Mouse (Mus musculus): ENCODE measurements around the gene Olfr1509.

GRCm38 (mm10) chr14:52397279-52397678, 45.5 kb upstream of the Olfr1509 start, which contains the start of gene Olfr1511:
- no peak for TF ChIP-seq CTCF (IDR thresholded peaks at IDR 0.05; ENCODE audit: control insufficient read depth, insufficient read depth, insufficient read length)
- no peak for TF ChIP-seq MAX (IDR thresholded peaks at IDR 0.05)
- no peak for TF ChIP-seq USF1 (IDR thresholded peaks at IDR 0.05; ENCODE audit: low read depth)
- TF ChIP-seq FOSL1 (IDR thresholded peaks at IDR 0.05; ENCODE audit: insufficient read depth, low read length, poor library complexity, severe bottlenecking): no peak

All from C2C12 (cell line).